Comparison of ENCODE assay signal across 21 mouse cellular contexts in genomic region chr8:102656529-102656928, GRCm38 (mm10).
A peak's percentile ranks its signal among the peaks of the same experiment; 100 is the strongest.
DNase-seq lines count a peak whose midpoint lies in the region; ATAC-seq and TF ChIP-seq lines count a peak whose summit lies in the region.
"Had no signal": no experiment of that assay in that cellular context is flagged by ENCODE, and none has a peak within 500 bp of the region (broad histone marks: within the 10 kb centered on the region; RNA-seq: fewer than 3 reads in every experiment).

No protein-coding gene starts in this region.

- H3K4me1 ChIP-seq in forebrain, embryonic 12.5 days, result no peaks in the 10 kb centered on the region
- H3K4me1 ChIP-seq in forebrain, embryonic 10.5 days, result no peaks in the 10 kb centered on the region
- H3K4me1 ChIP-seq in lung, postnatal 0 days (ENCODE audit: insufficient read depth, low read depth, low read length), result no peaks in the 10 kb centered on the region
- H3K4me1 ChIP-seq in forebrain, embryonic 14.5 days (ENCODE audit: control insufficient read depth, insufficient read depth, low read length), result 0 out of 2 replicates have a peak, but pooled peaks cover 5% of the 10 kb centered on the region
- H3K4me1 ChIP-seq: embryonic facial prominence, embryonic 12.5 days; heart, embryonic 13.5 days; hindbrain, embryonic 15.5 days had no signal

- no peak overlapping the region for H3K9ac ChIP-seq in forebrain, embryonic 12.5 days
- no peak overlapping the region for H3K9ac ChIP-seq in lung, postnatal 0 days (replicated peaks; ENCODE audit: low read depth)
- no peak overlapping the region for H3K9ac ChIP-seq in forebrain, embryonic 14.5 days (ENCODE audit: low read length)
- H3K9ac ChIP-seq: embryonic facial prominence, embryonic 12.5 days; heart, embryonic 13.5 days; hindbrain, embryonic 15.5 days had no signal

- H3K9me3 ChIP-seq in forebrain, embryonic 12.5 days, result no peaks in the 10 kb centered on the region
- H3K9me3 ChIP-seq in forebrain, embryonic 10.5 days, result no peaks in the 10 kb centered on the region
- H3K9me3 ChIP-seq in lung, postnatal 0 days (ENCODE audit: low read length), result no peaks in the 10 kb centered on the region
- H3K9me3 ChIP-seq in forebrain, embryonic 14.5 days (replicated peaks; ENCODE audit: control insufficient read depth, low read length), result no peaks in the 10 kb centered on the region
- H3K9me3 ChIP-seq: embryonic facial prominence, embryonic 12.5 days; G1E; heart, embryonic 13.5 days; hindbrain, embryonic 15.5 days had no signal

- TF ChIP-seq EP300 in lung, postnatal 0 days (IDR thresholded peaks at IDR 0.05), result no peak

- H3K27ac ChIP-seq in forebrain, embryonic 12.5 days, result no peak overlapping the region
- H3K27ac ChIP-seq in forebrain, embryonic 10.5 days, result no peak overlapping the region
- H3K27ac ChIP-seq in lung, postnatal 0 days (ENCODE audit: low read length), result no peak overlapping the region
- H3K27ac ChIP-seq in forebrain, embryonic 14.5 days (ENCODE audit: low read depth, low read length), result no peak overlapping the region
- H3K27ac ChIP-seq: embryonic facial prominence, embryonic 12.5 days; heart, embryonic 13.5 days; hindbrain, embryonic 15.5 days had no signal

- H3K4me2 ChIP-seq in forebrain, embryonic 12.5 days, result no peak overlapping the region
- no peak overlapping the region for H3K4me2 ChIP-seq in lung, postnatal 0 days (replicated peaks; ENCODE audit: low read depth, low read length)
- no peak overlapping the region for H3K4me2 ChIP-seq in forebrain, embryonic 14.5 days (ENCODE audit: low read length)
- H3K4me2 ChIP-seq: embryonic facial prominence, embryonic 12.5 days; heart, embryonic 13.5 days; hindbrain, embryonic 15.5 days had no signal

- peak; percentile 41; the same call in 1 of the 2 replicates for ATAC-seq in forebrain, embryonic 12.5 days (ENCODE audit: low FRiP score)
- ATAC-seq in lung, postnatal 0 days, result no peak
- ATAC-seq in forebrain, embryonic 14.5 days, result peak; percentile 91
- ATAC-seq: CD4-positive, CD25-positive, alpha-beta regulatory T cell, adult 4 months had no signal

- no peak overlapping the region for H3K4me3 ChIP-seq in forebrain, embryonic 12.5 days (replicated peaks)
- no peak overlapping the region for H3K4me3 ChIP-seq in forebrain, embryonic 10.5 days
- H3K4me3 ChIP-seq in lung, postnatal 0 days (ENCODE audit: low read depth, low read length), result no peak overlapping the region
- no peak overlapping the region for H3K4me3 ChIP-seq in forebrain, embryonic 14.5 days (ENCODE audit: low read depth, low read length)
- H3K4me3 ChIP-seq: embryonic facial prominence, embryonic 12.5 days; heart, embryonic 13.5 days; hindbrain, embryonic 15.5 days had no signal

- DNase-seq in forebrain, embryonic 10.5 days (ENCODE audit: extremely low spot score, low spot score), result no peak
- DNase-seq in lung, postnatal 0 days (ENCODE audit: low spot score), result peak; percentile 12
- no peak for DNase-seq in lung, adult 18-20 months
- peak; percentile 32 for DNase-seq in Muller cell, postnatal 12 days (ENCODE audit: inconsistent ontology term)
- peak; percentile 87 for DNase-seq in forebrain, embryonic 14.5 days (ENCODE audit: low spot score)
- DNase-seq in kidney, postnatal 25 days, result no peak
- DNase-seq in left cerebral cortex, adult 11 months (ENCODE audit: low spot score), result no peak
- DNase-seq: adrenal gland, postnatal 25 days; B cell, adult 2 months; cerebellum, adult 11-12 months; cerebellum, adult 9-10 months; cerebellum, postnatal 25 days; gastrocnemius, postnatal 36 days; heart, adult 11 months; heart, postnatal 36 days had no signal

- H3K36me3 ChIP-seq in forebrain, embryonic 12.5 days (replicated peaks), result peaks cover 8% of the 10 kb centered on the region
- peaks cover 68% of the 10 kb centered on the region for H3K36me3 ChIP-seq in forebrain, embryonic 10.5 days (replicated peaks)
- no peaks in the 10 kb centered on the region for H3K36me3 ChIP-seq in lung, postnatal 0 days (ENCODE audit: insufficient read depth, low read length)
- H3K36me3 ChIP-seq in forebrain, embryonic 14.5 days (ENCODE audit: control insufficient read depth, insufficient read depth, low read length), result no peaks in the 10 kb centered on the region; the same call in 1 of the 2 replicates
- H3K36me3 ChIP-seq: G1E had no signal

- H3K27me3 ChIP-seq in forebrain, embryonic 12.5 days, result no peaks in the 10 kb centered on the region
- no peaks in the 10 kb centered on the region for H3K27me3 ChIP-seq in forebrain, embryonic 10.5 days (ENCODE audit: poor library complexity, severe bottlenecking)
- H3K27me3 ChIP-seq in lung, postnatal 0 days (replicated peaks; ENCODE audit: insufficient read depth, low read length), result no peaks in the 10 kb centered on the region
- no peaks in the 10 kb centered on the region for H3K27me3 ChIP-seq in forebrain, embryonic 14.5 days (replicated peaks; ENCODE audit: control insufficient read depth, insufficient read depth, low read length)
- H3K27me3 ChIP-seq: embryonic facial prominence, embryonic 12.5 days; heart, embryonic 13.5 days; hindbrain, embryonic 15.5 days had no signal

- 78% methylated on average over 2 of the region's 2 CpGs for WGBS in forebrain, embryonic 12.5 days
- WGBS in forebrain, embryonic 10.5 days, result 99% methylated on average over 2 of the region's 2 CpGs
- WGBS in lung, postnatal 0 days, result 66% methylated on average over 2 of the region's 2 CpGs
- 47% methylated on average over 2 of the region's 2 CpGs for WGBS in forebrain, embryonic 14.5 days

- no peak for TF ChIP-seq CTCF in lung, postnatal 0 days (IDR thresholded peaks at IDR 0.05)

Comparison
In these comparisons a context has a peak if more than half of its experiments do, and no peak if none do; other contexts are left out.
1. DNase-seq: peak in lung, postnatal 0 days (single experiment), Muller cell, postnatal 12 days (single experiment) and forebrain, embryonic 14.5 days (single experiment); none in forebrain, embryonic 10.5 days (single experiment), lung, adult 18-20 months (0 of 2), kidney, postnatal 25 days (0 of 2) and left cerebral cortex, adult 11 months (single experiment).